Mouse (Mus musculus): ENCODE results near the gene Aplnr.

DNA sequence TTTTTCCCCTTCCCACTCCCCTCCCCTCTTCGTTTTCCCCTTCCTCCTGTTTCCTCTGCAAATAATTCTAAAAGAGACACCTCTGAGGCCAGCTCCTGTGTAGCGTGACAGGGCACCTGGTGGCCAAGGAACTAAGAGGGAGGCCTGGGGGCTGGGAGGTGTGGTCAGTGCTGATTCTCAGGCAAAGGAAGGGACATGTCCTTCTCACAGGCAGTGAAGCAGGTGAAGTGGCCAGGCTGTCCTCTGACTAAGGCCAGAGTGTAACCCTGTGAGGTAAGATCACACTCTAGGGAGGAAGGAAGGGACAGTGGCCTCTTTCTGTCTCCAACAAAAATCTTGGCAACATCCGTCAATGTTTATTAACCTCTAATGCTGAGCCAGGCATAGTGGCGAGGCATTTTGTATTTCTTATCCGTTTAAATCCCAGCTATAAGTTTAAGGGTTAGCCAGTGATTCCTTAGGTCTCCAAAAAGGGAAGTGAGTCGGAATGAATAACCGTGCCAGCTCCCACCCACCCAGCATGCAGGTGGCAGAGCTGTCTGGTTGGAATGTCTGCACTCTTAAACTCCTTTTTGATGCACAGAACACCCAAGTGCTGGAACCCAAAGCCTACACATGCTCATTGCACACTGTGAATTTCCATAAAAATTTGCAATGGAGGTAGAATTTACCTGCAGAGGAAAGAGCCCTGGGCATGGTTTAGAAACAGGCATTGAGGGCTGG lies 29.8 kb upstream of the Aplnr start:
- TF ChIP-seq CTCF (IDR thresholded peaks at IDR 0.05; ENCODE audit: low read depth, low read length) (no peak), POLR2A (IDR thresholded peaks at IDR 0.05; ENCODE audit: insufficient read depth, low read length) (no peak), EP300 (IDR thresholded peaks at IDR 0.05; ENCODE audit: insufficient read depth, low read depth, low read length) (no peak)
